Mouse (Mus musculus) embryonic fibroblast, embryonic 13.5 days (primary cell): ENCODE measurements around the gene Cds1.

Source experiments
- CTCF ChIP-seq: IDR thresholded peaks from 2 replicates; pipeline ENCODE4 v1.5.1; 2011; ENCODE audit warnings: mild to moderate bottlenecking, control low read depth, low read length, moderate library complexity, borderline replicate concordance; ENCODE audit not compliant: insufficient read depth
- POLR2A ChIP-seq: IDR thresholded peaks from 2 replicates; pipeline ENCODE4 v1.6.1; 2011; ENCODE audit warnings: low read depth, mild to moderate bottlenecking, control low read depth, low read length, moderate library complexity

- TF ChIP-seq POLR2A (no peak), CTCF (no peak)
Measured at GRCm38 (mm10) chr5:101863946-101864345, 99.0 kb downstream of the Cds1 start.
